ENCODE assay signal across 8 mouse cellular contexts in genomic region chr12:73564795-73565619, GRCm38 (mm10). TPM values are rescaled to one million over a fixed set of nuclear protein-coding genes. Genes with fewer than 3 reads are reported as not detected.
DNase-seq lines count a peak whose midpoint lies in the region; ATAC-seq and TF ChIP-seq lines count a peak whose summit lies in the region.

No protein-coding gene starts in this region.

- TF ChIP-seq CTCF in MEL (IDR thresholded peaks at IDR 0.05 in 2 of 3, conservative IDR thresholded peaks at IDR 0.05 in 1 of 3; ENCODE audit: control insufficient read depth in 1 of 3, insufficient read depth in 1 of 3, low read depth in 2 of 3, low read length in 3 of 3, poor library complexity in 1 of 3, severe bottlenecking in 1 of 3), result peak in 2 of 3 experiments; percentile 25 to 70; a peak in 4 of 6 replicates

- TF ChIP-seq EP300 in MEL (IDR thresholded peaks at IDR 0.05; ENCODE audit: low read depth in 1 of 2, low read length in 2 of 2), result no peak

- H3K4me2 ChIP-seq in intestine, embryonic 16.5 days (ENCODE audit: low read depth, low read length), result peak overlapping the region; percentile 63
- peak overlapping the region; percentile 50 for H3K4me2 ChIP-seq in midbrain, embryonic 11.5 days

- TF ChIP-seq POLR2A in MEL (IDR thresholded peaks at IDR 0.05; ENCODE audit: control insufficient read depth in 1 of 2, insufficient read depth in 1 of 2, low read depth in 1 of 2, low read length in 2 of 2, poor library complexity in 1 of 2), result no peak

- DNase-seq in cerebellum, postnatal 14 days, result peak; percentile 30 to 48
- no peak for DNase-seq in cerebellum, adult 8-10 months
- peak; percentile 70 for DNase-seq in MEL (ENCODE audit: low read depth, low spot score)
- DNase-seq in fibroblast of lung, adult 2 months (ENCODE audit: low read depth), result peak; percentile 11
- peak; percentile 91 for DNase-seq in midbrain, embryonic 11.5 days (ENCODE audit: low spot score, missing footprints)
- no peak for DNase-seq in natural killer cell, adult 2 months (ENCODE audit: low spot score in 2 of 2)

- no peak overlapping the region for H3K27ac ChIP-seq in MEL (ENCODE audit: control insufficient read depth, low read depth, low read length)
- no peak overlapping the region for H3K27ac ChIP-seq in intestine, embryonic 16.5 days (ENCODE audit: low read length)
- H3K27ac ChIP-seq in midbrain, embryonic 11.5 days (ENCODE audit: low read depth, low read length), result no peak overlapping the region

- WGBS in intestine, embryonic 16.5 days, result 21% methylated on average over 21 of the region's 21 CpGs
- 24% methylated on average over 21 of the region's 21 CpGs for WGBS in midbrain, embryonic 11.5 days

- 0 out of 2 replicates have a peak, but pooled peaks have one; percentile 36 for ATAC-seq in intestine, embryonic 16.5 days
- no peak for ATAC-seq in midbrain, embryonic 11.5 days (ENCODE audit: low FRiP score)
- no peak for ATAC-seq in erythroid progenitor cell, adult 5-6 weeks (replicated peaks; ENCODE audit: low FRiP score, poor library complexity, severe bottlenecking)

- no peaks in the 10 kb centered on the region for H3K9me3 ChIP-seq in MEL (replicated peaks; ENCODE audit: insufficient read depth, low read length)
- H3K9me3 ChIP-seq in intestine, embryonic 16.5 days (ENCODE audit: control insufficient read depth, low read length), result no peaks in the 10 kb centered on the region
- H3K9me3 ChIP-seq in midbrain, embryonic 11.5 days (ENCODE audit: control insufficient read depth, low read length), result no peaks in the 10 kb centered on the region

- H3K9ac ChIP-seq in MEL (ENCODE audit: control insufficient read depth, low read depth, low read length, poor library complexity, severe bottlenecking), result no peak overlapping the region
- peak overlapping the region; percentile 50 for H3K9ac ChIP-seq in intestine, embryonic 16.5 days (ENCODE audit: low read depth, low read length)
- peak overlapping the region; percentile 51 for H3K9ac ChIP-seq in midbrain, embryonic 11.5 days (ENCODE audit: low read length)

- H3K4me1 ChIP-seq in MEL (ENCODE audit: control insufficient read depth in 1 of 2, insufficient read depth in 2 of 2, low read length in 2 of 2), result 0 out of 4 replicates have a peak, but pooled peaks cover 0 to 3% of the 10 kb centered on the region in 2 experiments
- H3K4me1 ChIP-seq in intestine, embryonic 16.5 days (ENCODE audit: control insufficient read depth, insufficient read depth, low read length), result 0 out of 2 replicates have a peak, but pooled peaks cover 4% of the 10 kb centered on the region
- H3K4me1 ChIP-seq in midbrain, embryonic 11.5 days (ENCODE audit: control insufficient read depth, insufficient read depth, low read length), result no peaks in the 10 kb centered on the region

- no peaks in the 10 kb centered on the region; a peak in 1 of 4 replicates for H3K36me3 ChIP-seq in MEL (ENCODE audit: control insufficient read depth in 1 of 2, insufficient read depth in 2 of 2, low read length in 2 of 2)
- no peaks in the 10 kb centered on the region for H3K36me3 ChIP-seq in intestine, embryonic 16.5 days (ENCODE audit: control insufficient read depth, insufficient read depth, low read length)
- H3K36me3 ChIP-seq in midbrain, embryonic 11.5 days (ENCODE audit: control insufficient read depth, insufficient read depth, low read length), result no peaks in the 10 kb centered on the region

- H3K27me3 ChIP-seq in MEL (ENCODE audit: control insufficient read depth in 1 of 2, insufficient read depth in 2 of 2, low read length in 2 of 2), result no peaks in the 10 kb centered on the region
- no peaks in the 10 kb centered on the region for H3K27me3 ChIP-seq in intestine, embryonic 16.5 days (replicated peaks; ENCODE audit: control insufficient read depth, insufficient read depth, low read length)
- no peaks in the 10 kb centered on the region for H3K27me3 ChIP-seq in midbrain, embryonic 11.5 days (ENCODE audit: control insufficient read depth, insufficient read depth, low read length)

- TF ChIP-seq RAD21 in MEL (IDR thresholded peaks at IDR 0.05; ENCODE audit: low read depth, low read length), result peak; percentile 70

- H3K4me3 ChIP-seq in MEL (ENCODE audit: control insufficient read depth in 1 of 2, insufficient read depth in 1 of 2, low read depth in 2 of 2, low read length in 2 of 2), result 0 out of 4 replicates have a peak overlapping the region, but pooled peaks of 1 of the 2 experiments have one; percentile 24
- H3K4me3 ChIP-seq in intestine, embryonic 16.5 days (ENCODE audit: low read length), result peak overlapping the region; percentile 40
- H3K4me3 ChIP-seq in midbrain, embryonic 11.5 days (ENCODE audit: low read depth, low read length), result peak overlapping the region; percentile 27

- no peaks in the 10 kb centered on the region for H3K79me2 ChIP-seq in MEL (ENCODE audit: control insufficient read depth, insufficient read depth, low read length, poor library complexity)

TF ChIP-seq in MEL, 35 proteins besides CTCF, POLR2A, EP300 and RAD21:
- TF ChIP-seq MAX (IDR thresholded peaks at IDR 0.05; ENCODE audit: low read length), result no peak
- TF ChIP-seq SMC3 (IDR thresholded peaks at IDR 0.05; ENCODE audit: low read depth, low read length), result peak; percentile 53
- TF ChIP-seq RCOR1 (IDR thresholded peaks at IDR 0.05; ENCODE audit: low read depth, low read length), result no peak
- TF ChIP-seq UBTF (IDR thresholded peaks at IDR 0.05; ENCODE audit: borderline replicate concordance, insufficient read depth, low read depth, low read length), result no peak

RNA-seq across cellular contexts. Expression of gene Tmem30b, which starts 18.8 kb away (rescaled TPM):
- total RNA-seq in MEL (2012; rRNA removed), result not detected in 2 replicates
- not detected for polyA plus RNA-seq in MEL (2012; ENCODE audit: insufficient read depth in 1 of 2, insufficient read length in 2 of 2, low read depth in 1 of 2, low replicate concordance in 2 of 2, missing spikeins in 1 of 2)
- 82.9 and 91.2 TPM in 2 replicates for polyA plus RNA-seq in intestine, embryonic 16.5 days (2015; fragmentation: Nextera tagmentation; extraction: Ambion mirVana)
- polyA plus RNA-seq in midbrain, embryonic 11.5 days (2014; fragmentation: Nextera tagmentation; extraction: Ambion mirVana), result 0.92 and 1.8 TPM in 2 replicates
- total RNA-seq in erythroid progenitor cell, adult 5-6 weeks (2015; ENCODE audit: low replicate concordance), result not detected in 2 replicates
- 0.51 TPM in 1 of 2 replicates, not detected in the other for total RNA-seq in erythroid progenitor cell, adult 5-6 weeks (2017; ENCODE audit: low replicate concordance)

RNA-seq across cellular contexts. Expression of gene Prkch, which starts 19.6 kb away (rescaled TPM):
- total RNA-seq in MEL (2012; rRNA removed), result not detected in 2 replicates
- not detected for polyA plus RNA-seq in MEL (2012; ENCODE audit: insufficient read depth in 1 of 2, insufficient read length in 2 of 2, low read depth in 1 of 2, low replicate concordance in 2 of 2, missing spikeins in 1 of 2)
- polyA plus RNA-seq in intestine, embryonic 16.5 days (2015; fragmentation: Nextera tagmentation; extraction: Ambion mirVana), result 4.0 and 4.7 TPM in 2 replicates
- 6.1 and 6.6 TPM in 2 replicates for polyA plus RNA-seq in midbrain, embryonic 11.5 days (2014; fragmentation: Nextera tagmentation; extraction: Ambion mirVana)
- 2.5 and 5.0 TPM in 2 replicates for total RNA-seq in erythroid progenitor cell, adult 5-6 weeks (2015; ENCODE audit: low replicate concordance)
- 2.6 and 3.4 TPM in 2 replicates for total RNA-seq in erythroid progenitor cell, adult 5-6 weeks (2017; ENCODE audit: low replicate concordance)

Comparison
In these comparisons a context has a peak if more than half of its experiments do, and no peak if none do; other contexts are left out.
1. DNase-seq: peak in cerebellum, postnatal 14 days (2 of 2), MEL (single experiment), fibroblast of lung, adult 2 months (single experiment) and midbrain, embryonic 11.5 days (single experiment); none in cerebellum, adult 8-10 months (single experiment) and natural killer cell, adult 2 months (0 of 2).
2. RNA of gene Tmem30b, which starts 18.8 kb away (polyA plus RNA-seq): 82.9 to 91.2 TPM in intestine, embryonic 16.5 days; 0.92 to 1.8 TPM in midbrain, embryonic 11.5 days and not detected in MEL; every median in the first group is over 10 times any median in the second.